Mouse (Mus musculus) adrenal gland, adult 2 months (tissue): Measurements from ENCODE around the gene Ccdc157. TPM values are rescaled to one million over a fixed set of nuclear protein-coding genes. Genes with fewer than 3 reads are reported as not detected.

ENCODE experiments used
- DNase-seq: peaks from one replicate; pipeline ENCODE4 v3.0.0; 2021
- polyA plus RNA-seq: library from polyadenylated mRNA; depleted of rRNA; stranded (reverse); fragments of >200 nt; gene quantifications from 2 replicates; pipeline ENCODE4 v1.2.3, GENCODE M21; 2012
- total RNA-seq, 2 experiments: library from RNA; stranded (reverse); gene quantifications; 2 replicates each; pipeline ENCODE4 v1.2.3; 2021

The Ccdc157 gene
- total and polyA plus RNA-seq, 3 experiments: 9.3 to 13.1 (median 10.3) TPM

DNA sequence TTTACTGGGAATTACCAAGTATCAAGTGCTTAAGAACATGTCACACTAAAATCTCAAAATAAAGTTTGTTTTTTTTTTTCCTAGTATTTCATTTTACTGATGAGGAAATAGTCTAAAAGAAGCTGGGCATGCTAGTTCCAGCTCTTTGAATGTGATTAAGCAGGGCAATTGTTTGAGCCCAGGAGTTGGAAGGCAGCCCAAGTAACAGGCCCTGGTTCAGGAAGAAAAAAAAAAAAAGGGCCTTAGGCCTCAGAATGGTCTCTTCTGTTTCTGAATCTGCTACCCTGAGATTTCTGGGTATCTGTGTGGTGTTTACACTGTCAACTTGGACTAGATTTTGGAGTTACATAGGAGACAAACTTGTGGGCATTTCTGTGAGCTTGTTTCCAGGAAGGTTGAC lies 23.4 kb upstream of the Ccdc157 start:
- DNase-seq: no peak

DNA sequence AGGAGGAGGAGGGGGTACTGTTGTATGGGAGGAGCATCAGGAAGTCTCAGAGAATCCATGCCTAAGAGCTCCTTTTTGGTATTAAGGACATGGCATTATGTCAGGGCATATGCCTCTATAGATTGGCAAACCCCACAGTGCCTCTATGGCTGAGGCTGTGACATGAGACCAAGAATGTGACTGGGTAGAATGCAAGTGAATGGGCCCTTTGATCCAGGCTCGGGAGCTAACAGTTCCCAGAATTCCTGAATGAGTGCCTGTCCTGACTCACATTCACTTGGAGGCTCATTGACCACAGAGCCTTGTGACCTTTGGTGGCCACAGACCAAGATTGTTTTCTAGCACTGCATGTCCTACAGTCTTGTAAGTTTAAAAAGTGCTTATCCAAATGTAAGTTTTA lies 22.0 kb upstream of the Ccdc157 start:
- DNase-seq: no peak

DNA sequence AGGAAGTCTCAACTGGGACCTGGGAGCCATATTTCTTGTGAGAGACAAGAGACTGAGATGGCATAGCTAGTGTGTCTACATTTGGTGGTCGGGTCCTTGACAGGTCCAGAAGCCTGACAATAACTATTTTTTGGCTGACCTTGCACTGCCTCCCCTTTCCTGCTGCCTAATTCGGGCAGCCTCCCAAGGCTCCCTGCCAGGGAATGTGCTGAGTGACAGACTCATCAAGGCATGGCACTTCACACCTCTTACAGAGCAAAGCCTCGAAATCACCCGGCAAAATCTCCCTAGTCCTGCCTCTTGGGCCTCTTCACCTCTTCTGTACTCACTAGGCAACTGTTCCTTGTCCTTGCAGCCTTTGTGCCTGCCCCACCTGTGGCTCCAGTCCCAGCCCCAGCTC lies 17.6 kb upstream of the Ccdc157 start:
- DNase-seq: no peak

DNA sequence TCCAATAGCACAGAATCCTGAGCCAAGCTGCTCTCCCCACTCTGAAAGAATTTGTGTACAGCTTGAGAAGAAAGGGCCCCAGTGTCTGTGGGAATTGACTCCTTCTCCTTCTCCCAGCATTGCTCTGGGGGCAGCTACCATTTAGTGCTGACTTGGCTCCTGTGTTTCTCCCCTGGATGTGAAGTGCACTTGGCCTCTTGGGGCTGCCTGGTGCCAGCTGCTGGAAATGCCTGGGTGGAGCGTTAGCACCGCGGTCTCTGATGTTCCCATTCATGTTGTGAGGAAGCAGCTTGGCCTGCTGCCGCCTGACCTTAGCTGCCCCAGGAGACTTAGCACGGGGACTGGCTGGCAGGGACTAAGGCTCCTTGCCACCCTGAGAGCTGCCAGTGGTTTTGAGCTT lies 14.5 kb upstream of the Ccdc157 start:
- peak; percentile 68 for DNase-seq

DNA sequence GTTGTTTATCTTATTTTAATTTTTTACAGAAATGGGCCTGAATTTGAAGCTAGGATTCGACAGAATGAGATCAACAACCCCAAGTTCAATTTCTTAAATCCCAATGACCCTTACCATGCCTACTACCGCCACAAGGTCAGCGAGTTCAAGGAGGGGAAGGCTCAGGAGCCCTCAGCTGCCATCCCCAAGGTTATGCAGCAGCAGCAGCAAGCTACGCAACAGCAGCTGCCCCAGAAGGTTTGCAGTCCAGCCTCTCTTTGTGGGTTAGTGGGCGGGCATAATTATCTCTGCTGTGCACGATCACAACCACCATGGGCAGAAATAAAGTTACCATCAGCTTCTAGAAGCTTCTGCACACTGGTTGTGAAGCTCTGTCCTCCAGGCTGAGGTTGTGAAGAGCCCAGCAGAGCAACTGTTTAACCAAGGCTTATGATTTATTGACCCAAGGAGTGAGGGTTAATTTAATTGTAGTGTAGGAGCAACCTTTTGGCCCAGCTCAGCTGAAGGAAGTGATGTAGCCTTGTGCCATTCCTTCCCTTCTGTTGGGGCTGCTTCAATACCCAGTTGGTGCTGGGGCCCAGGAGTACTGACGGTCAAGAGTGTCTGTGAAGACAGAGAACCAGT lies 6.5 kb upstream of the Ccdc157 start:
- DNase-seq: peak; percentile 39

DNA sequence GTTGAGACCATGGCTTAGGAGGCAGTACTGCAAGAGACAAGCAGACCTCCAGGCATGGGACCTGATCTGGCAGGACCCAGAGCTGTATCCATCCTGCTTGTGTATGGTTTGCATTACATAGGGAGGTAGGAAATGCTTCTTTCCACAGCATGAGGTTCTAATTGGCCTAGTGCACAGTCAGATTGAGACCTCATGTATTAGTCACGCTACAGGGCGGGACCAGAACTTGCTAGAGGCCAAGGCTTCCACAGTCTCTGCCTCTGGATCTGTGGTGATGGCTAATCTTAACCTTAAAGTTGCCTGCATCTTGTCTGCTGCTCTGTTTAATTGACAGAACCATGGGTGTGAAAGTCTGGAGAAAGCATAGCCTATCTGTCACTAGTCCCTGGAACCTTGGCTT lies 4.6 kb upstream of the Ccdc157 start:
- DNase-seq: peak; percentile 55

DNA sequence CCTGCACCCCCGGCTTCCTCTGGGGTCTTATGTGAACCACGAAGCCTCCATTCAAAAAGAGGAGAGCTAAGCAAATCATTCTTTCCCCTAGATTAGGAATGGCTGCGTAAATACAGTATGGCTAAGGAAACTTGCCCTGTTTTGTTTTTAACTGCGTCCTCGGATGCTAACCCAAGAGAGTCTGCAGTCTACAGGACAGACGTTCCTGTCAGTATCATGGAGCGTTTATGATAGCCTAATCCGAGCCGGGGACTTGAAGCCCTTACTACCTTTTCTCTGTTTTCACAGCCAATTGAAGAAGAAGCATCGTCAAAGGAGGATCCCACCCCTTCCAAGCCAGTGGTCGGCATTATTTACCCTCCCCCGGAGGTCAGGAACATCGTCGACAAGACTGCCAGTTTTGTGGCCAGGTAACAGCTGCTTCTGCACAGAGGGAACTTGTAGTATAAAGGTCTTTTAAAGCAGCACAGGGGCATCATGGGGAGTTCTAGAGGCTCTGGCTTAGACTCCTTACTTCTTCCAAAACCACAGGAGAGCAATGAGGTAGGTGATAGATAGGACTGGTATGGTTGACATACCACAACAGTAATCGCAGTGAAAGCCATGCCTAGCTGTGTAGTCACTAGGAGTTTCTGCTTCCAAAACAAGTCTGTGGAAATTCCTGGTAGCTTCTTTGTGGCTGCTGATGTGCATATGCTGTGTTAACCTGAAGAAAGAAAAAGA lies 826 bp upstream of the Ccdc157 start:
- no peak for DNase-seq

DNA sequence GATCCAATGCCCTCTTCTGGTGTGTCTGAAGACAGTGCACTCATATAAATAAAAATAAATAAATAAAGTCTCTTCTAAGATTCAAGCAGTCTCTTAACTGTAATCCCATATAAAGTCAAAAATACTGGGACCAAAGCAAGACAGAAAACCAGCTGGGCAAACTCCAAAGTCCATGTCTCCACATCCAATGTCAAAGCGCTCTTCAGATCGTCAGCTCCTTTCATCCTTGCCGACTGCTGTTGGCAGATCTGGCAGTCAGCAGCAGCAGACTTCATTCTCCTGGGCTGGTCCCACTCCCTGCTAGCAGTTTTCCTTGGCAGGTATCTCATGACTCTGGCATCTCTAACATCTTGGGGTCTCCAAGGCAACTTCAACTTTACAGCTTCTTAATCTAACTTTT lies 1.4 kb downstream of the Ccdc157 start:
- no peak for DNase-seq

DNA sequence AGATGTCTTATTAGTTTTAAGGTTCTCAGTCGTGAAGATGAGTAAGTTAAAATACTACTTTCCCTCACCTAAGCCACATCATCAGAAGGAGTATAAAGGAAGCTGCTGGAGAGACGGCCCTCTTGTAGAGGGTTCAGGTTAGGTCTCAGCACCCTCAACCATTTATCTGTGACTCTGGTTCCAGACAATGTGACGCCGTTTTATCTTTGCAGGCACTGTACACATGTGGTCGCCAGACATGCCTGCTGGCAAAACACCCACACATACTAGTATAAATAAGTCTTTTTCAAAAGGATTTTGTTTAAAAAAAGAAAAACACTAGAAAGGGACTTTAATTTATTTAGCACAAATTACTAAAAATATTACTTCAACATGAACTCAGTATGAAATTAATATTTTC lies 4.5 kb downstream of the Ccdc157 start:
- no peak for DNase-seq

DNA sequence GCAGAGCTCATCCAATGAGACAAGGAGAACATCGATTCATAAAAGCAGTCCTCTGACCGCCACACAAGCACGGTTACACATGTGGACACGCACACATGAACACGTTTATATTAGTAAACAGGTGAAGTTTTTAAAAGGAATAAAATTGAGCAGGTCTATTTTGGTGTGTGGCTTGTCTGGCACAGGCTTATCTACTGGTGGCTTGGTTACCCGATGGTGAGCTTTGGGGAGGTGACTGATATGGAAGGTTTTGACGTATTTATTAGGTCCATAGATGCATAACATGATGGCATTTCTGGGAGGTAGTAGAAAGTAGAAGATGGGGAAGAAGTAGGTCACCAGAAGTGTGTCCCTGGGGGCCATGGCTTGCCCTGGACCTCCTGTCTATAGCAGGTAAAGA lies 6.4 kb downstream of the Ccdc157 start:
- DNase-seq: no peak

DNA sequence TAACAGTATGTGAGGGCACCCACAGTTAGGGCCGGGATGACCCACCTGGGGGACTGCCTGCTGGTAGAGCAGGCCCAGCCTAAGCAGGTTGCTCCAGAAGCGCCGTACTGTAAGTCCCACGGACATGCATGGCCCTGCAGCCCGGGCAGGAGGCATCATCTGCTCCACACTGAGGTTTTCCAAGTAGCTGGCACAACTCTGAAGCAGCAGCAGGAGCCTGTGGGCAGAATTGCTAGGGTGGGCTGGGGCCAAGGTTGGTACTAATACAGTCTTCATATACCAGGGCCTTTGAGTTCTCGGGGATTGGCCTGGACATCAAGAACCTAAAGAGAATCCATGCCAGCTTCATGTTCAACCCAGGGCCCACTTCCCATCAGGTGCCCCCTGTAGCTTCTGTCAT lies 10.2 kb downstream of the Ccdc157 start:
- no peak for DNase-seq

DNA sequence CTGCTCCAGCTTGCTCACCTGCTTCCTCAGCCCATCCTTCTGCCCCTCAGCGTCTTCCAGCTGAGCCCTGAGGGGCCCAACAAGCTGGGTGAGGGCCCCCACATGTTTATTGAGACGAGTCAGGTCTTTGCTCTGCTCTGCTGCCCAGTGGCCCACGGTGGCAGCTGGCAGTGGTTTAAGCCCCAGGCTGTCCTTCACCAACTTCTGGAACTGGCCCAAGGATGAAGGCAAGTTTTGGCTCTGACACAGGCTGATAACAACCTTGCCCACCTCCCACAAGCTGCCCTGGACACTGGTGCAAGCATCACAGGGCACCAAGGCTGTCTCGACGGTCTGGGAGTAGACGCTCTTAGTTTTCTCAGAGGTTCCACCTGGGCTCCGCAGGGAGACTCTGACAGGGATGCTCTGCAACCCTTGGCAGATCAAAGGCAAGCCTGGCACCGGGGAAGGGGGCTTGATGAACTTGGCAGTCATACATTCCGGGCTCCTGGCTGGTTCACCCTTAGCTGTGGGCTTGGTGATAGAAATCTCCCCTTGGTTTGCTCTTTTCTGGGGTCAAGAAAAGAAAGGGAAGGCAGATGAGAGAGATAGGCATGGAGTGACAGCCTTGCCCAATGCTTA lies 11.4 kb downstream of the Ccdc157 start:
- peak; percentile 32 for DNase-seq

DNA sequence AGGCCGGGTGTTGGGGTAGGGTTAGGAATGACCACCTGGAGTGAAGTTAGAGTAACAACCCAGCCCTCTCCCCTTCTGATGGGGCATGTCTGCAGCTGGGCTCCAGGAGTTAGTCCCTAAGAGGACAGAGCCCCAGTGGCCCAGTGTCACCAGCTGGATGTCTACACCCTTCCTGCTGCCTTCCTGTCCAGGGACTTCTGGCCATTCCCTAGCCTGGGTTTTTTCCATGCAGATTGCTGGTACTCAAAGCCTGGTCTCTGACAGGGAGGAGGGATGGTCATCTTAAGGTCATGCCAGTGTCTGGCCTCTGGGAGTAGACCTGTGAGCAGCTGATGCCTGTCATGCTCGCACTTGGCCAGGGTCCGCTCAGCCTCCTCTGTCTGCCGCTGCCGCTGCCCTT lies 12.0 kb downstream of the Ccdc157 start:
- DNase-seq: peak; percentile 42

DNA sequence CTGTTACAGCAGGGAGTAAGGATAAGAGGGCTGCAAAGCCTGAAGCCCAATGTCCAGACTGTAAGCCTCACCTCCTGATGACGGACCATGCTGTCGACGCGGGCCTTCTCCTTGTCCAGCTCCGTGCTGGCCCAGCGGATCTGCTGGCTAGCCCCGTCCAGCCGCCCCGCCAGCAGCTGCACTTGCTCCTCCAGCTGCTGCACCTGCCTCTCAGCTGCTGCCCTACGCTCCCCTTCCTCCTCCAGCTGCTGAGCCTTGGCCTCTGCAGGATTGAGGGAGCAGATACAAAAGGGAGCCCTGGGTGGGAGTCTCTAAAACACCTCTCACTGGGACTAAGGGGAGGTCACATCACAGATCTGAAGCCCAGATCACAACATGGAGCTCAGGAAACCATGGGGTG lies 13.0 kb downstream of the Ccdc157 start:
- DNase-seq: no peak

DNA sequence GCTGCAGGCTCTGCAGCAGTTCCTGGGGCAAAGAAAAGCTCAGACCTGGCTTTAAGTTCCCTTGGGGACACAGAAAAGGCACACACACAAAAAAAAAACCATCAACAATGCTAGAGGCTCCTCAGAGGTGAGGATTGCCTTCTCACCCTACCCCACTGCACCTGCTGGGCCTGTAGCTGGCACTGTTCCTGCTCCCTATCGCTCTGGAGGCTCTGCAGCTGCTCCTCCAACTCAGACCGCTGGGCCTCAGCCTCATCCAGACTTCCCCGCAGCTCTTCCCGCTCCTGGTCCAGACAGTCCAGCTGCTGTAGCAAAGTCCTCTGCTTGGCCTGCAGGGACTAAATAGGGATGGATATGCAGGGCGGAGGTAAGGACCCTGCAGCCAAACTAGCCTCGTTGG lies 13.7 kb downstream of the Ccdc157 start:
- DNase-seq: no peak

DNA sequence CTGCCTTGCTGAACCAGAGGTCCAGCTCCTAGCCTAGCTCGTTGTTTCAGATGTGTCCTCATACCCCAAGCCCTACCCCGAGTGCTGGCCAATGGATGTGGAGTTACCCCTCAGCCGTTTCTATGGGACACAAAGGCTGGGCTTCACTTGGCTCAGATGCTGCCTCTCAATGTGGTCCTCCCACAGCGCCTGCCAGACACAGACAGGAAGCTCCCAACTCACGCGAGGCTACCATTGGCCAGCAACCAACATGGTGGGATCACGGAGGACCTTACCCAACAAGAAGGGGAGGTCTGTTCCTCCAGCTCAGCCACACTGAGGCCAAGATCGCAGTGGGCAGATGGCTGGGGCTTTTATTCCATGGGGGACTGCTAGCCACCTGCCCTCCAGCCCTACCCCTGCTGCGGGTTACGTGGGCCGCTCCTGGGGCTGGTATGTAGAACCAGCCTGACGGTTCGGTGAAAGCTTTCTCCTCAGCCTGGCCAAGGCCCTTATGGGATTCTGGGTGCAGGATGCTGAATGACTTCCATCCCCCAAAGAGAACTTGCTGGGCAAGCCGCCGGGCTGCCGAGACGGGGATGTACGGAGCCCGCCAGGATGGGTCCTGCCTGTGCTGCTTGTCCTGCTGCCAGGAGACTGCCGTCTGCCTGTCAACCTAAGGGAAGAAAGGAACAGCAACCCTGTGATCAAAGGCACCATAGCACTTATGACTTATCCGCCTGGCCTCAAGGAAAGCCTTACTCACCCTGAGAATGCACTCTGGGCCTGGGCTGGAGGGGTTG lies 16.6 kb downstream of the Ccdc157 start:
- DNase-seq: no peak

DNA sequence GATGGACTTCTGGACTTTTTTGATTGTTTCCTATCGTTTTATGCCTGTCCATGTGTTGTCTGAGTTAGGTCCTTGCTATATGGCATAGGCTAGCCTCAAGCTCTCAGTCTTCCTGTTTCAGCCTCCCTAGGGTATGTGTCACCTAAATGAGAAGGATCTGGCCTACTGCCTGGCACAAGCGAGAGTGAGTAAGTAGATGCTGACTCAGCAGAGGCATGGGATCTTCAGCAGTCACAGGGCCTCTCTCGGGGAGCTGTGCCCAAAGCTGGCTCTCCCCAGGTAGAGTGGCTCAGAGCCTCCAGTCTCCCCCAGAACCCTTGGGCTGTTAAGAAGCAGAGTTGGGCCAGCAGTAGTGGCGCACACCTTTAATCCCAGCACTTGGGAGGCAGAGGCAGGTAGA lies 17.7 kb downstream of the Ccdc157 start:
- DNase-seq: peak; percentile 43

DNA sequence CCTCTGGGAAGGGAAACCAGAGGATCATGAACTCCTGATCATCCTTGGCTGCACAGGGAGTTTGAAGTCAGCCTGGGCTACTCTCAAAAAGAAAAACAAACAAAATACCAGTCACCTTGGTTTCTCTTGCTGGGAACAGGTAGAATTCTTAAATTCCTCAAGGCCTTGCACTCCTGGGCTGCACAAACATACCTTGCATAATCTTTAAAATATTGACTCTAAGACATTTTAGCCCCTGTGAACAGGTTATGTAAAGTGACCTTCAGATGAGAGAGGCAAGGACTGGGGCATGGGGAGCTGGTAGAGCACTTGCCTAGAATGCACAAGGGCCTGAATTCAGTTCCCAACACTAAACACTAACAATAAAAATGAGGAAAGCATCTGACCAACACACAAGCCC lies 18.6 kb downstream of the Ccdc157 start:
- no peak for DNase-seq

DNA sequence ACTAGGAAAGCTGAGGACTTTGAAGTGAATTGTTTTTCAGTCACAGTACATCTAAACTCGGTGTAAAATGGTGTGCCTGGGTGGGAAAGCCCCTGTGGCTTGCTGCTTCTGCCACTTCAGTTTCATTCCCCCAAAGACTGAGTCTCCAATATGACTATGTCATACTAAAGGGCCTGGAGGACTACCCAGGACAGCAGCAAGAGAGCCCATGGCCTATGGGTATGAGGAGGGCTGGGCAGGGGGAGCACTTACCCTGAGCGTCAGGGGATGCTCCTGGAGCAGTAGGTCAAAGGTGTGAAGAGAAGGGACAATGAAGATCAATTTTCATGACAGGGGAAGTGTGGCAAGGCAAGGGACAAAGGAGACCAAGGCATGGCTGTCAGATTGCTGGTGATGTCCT lies 21.1 kb downstream of the Ccdc157 start:
- no peak for DNase-seq

DNA sequence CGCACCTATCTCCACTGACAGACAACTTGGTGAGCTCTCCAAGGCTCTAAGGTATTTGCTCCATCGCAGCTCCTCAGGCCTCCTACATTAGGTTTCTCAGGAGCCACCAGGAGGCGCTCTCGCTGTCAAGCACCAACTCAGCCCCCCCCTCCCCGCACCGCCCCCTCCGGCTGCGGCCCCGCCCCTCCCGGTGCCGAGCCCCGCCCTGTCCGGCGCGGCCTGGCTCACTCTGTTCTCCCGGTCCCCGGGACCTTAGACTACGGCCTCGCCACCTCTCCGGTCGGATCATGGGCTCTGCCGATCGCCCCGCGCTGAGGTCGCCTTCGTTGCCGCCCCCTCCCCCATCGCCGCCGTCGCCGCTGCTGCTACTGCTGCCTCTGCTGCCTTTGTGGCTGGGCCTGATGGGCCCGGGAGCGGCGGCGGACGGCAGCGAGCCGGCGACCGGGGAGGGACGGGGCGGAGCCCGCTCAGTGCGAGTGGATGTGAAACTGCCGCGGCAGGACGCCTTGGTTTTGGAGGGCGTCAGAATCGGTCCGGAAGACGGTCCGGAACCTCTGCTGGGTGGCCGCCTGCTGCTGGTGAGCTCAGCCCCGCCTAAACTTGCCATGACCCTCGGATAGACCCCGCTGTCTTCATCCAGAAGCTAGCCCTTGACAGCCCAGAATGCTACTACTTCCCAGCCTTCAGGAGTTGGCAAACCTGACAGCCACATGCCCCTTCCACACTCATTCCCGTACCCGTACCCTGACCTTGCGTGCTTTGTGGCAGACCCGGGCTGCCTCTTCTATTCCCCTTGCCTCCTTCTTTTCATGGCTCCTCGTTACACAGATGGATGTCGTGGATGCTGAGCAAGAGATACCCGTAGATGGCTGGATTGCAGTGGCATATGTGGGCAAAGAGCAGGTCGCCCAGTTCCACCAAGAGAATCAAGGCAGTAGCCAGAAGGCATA lies 24.8 kb downstream of the Ccdc157 start, which contains the start of gene Rnf215:
Gene Rnf215 (plus strand): TSS at position 217 of the 950 bp plus-strand sequence.
- DNase-seq: peak; percentile 93

DNA sequence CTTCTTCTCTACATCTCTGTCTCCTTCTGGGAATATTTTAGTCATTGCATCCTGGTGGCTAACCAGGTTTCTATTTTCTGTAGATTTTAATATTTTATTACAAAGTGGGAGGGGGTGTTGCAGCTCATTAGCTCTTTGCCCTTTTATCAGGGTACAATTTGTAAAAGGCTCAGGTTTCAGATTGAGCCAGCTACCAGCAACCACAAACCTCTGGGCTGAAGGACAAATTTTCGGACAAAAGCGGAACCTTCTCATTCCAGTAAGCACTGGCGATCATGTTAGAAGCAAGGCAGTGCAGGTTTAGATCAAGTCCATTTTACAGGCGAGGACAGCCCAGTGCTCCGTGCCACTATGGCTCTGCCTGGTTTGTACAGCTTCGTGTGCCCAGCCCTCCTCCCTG lies 25.7 kb downstream of the Ccdc157 start:
- no peak for DNase-seq

DNA sequence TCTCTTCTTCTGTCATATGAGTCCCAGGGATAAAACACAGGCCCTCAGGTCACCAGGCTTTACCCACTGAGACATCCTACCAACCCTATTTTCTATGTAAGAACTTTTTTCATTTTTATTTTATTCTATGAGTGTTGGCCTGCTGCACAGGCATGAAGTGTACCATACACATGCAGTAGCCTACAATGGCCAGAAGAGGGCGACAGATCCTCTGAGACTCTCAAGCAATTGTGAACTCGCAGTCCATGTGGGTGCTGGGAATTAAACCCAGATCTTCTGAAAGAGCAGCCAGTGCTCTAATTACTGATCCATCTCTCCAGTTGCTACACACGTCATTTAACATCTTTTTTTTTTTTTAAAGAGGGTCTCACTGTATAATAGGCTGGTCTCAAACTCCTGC lies 26.6 kb downstream of the Ccdc157 start:
- no peak for DNase-seq
